Mouse (Mus musculus): ENCODE data around the gene Slc8a1.

GRCm38 (mm10) chr17:81504040-81504439 is 234.1 kb downstream of the Slc8a1 start:
- no peak for TF ChIP-seq CTCF (IDR thresholded peaks at IDR 0.05; ENCODE audit: control insufficient read depth, insufficient read depth, low read length)
- TF ChIP-seq POLR2A (IDR thresholded peaks at IDR 0.05; ENCODE audit: borderline replicate concordance, control insufficient read depth, low read depth, low read length), result no peak

Data from bone marrow, adult 2 months (tissue).